Mouse (Mus musculus): ENCODE results near the gene Zfp770.
"Not testable (repeated sequence)": the region's sequence is repeated elsewhere in the genome, so short reads cannot be mapped to it uniquely, and the experiment has no call there.

DNA sequence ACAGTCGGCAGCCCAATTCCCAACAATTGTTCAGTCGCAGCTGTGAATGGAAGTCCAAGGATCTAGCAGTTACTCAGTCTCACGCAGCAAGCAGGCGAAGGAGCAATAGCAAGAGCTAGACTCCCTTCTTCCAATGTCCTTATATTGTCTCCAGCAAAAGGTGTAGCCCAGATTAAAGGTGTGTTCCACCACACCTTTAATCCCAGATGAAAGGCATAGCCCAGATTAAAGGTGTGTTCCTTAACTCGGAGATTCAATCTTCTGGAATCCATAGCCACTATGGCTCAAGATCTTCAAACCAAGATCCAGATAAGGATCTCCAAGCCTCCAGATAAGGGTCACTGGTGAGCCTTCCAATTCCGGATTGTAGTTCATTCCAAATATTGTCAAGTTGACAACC is 14.3 kb downstream of the Zfp770 start, which contains the start of gene Aqr:
- TF ChIP-seq EP300 (optimal IDR thresholded peaks at IDR 0.05); CTCF (IDR thresholded peaks at IDR 0.05; ENCODE audit: low read depth): not testable (repeated sequence)

Data from stomach, postnatal 0 days (tissue).